Mouse (Mus musculus): Measurements from ENCODE around the gene Proser3.

Proser3 gene

GRCm38 (mm10) chr7:30552102-30553020 lies at the start of gene Proser3, which contains the start of gene Hspb6:
Gene Proser3, minus strand, starts transcription at chr7:30552299.
Gene Hspb6, plus strand, starts transcription at chr7:30552178.
- DNase-seq (ENCODE audit: low read depth, low spot score) = peak; percentile 98

- DNase-seq (ENCODE audit: low read depth, low spot score) = no peak
Measured at GRCm38 (mm10) chr7:30600651-30601050, 48.6 kb upstream of the Proser3 start.

- peak; percentile 82 for DNase-seq (ENCODE audit: low read depth, low spot score)
Measured at GRCm38 (mm10) chr7:30599933-30600353, 47.8 kb upstream of the Proser3 start.

- DNase-seq (ENCODE audit: low read depth, low spot score) = no peak
Measured at GRCm38 (mm10) chr7:30598786-30599185, 46.7 kb upstream of the Proser3 start, which contains the start of gene Zbtb32. Gene Zbtb32, minus strand, starts transcription at chr7:30598909.

- no peak for DNase-seq (ENCODE audit: low read depth, low spot score)
Measured at GRCm38 (mm10) chr7:30596811-30597210, 44.7 kb upstream of the Proser3 start.

- no peak for DNase-seq (ENCODE audit: low read depth, low spot score)
Measured at GRCm38 (mm10) chr7:30596093-30596492, 44.0 kb upstream of the Proser3 start.

GRCm38 (mm10) chr7:30594510-30595024 lies 42.5 kb upstream of the Proser3 start:
- no peak for DNase-seq (ENCODE audit: low read depth, low spot score)

GRCm38 (mm10) chr7:30593579-30594509 lies 41.7 kb upstream of the Proser3 start:
- no peak for DNase-seq (ENCODE audit: low read depth, low spot score)

GRCm38 (mm10) chr7:30592772-30593423 lies 40.8 kb upstream of the Proser3 start:
- DNase-seq (ENCODE audit: low read depth, low spot score) = no peak

- no peak for DNase-seq (ENCODE audit: low read depth, low spot score)
Measured at GRCm38 (mm10) chr7:30591605-30591951, 39.5 kb upstream of the Proser3 start.

GRCm38 (mm10) chr7:30590927-30591604 lies 39.0 kb upstream of the Proser3 start:
- DNase-seq (ENCODE audit: low read depth, low spot score) = no peak

- DNase-seq (ENCODE audit: low read depth, low spot score) = peak; percentile 55
Measured at GRCm38 (mm10) chr7:30589435-30590301, 37.6 kb upstream of the Proser3 start.

- peak; percentile 97 for DNase-seq (ENCODE audit: low read depth, low spot score)
Measured at GRCm38 (mm10) chr7:30588676-30589434, 36.8 kb upstream of the Proser3 start, which contains the start of gene Kmt2b. Gene Kmt2b, minus strand, starts transcription at chr7:30588726.

GRCm38 (mm10) chr7:30587842-30588667 lies 36.0 kb upstream of the Proser3 start:
- DNase-seq (ENCODE audit: low read depth, low spot score) = no peak

GRCm38 (mm10) chr7:30586455-30587020 lies 34.4 kb upstream of the Proser3 start:
- no peak for DNase-seq (ENCODE audit: low read depth, low spot score)

GRCm38 (mm10) chr7:30585170-30585569 lies 33.1 kb upstream of the Proser3 start:
- DNase-seq (ENCODE audit: low read depth, low spot score) = no peak

GRCm38 (mm10) chr7:30584339-30584738 lies 32.2 kb upstream of the Proser3 start:
- DNase-seq (ENCODE audit: low read depth, low spot score) = no peak

- DNase-seq (ENCODE audit: low read depth, low spot score) = no peak
Measured at GRCm38 (mm10) chr7:30581547-30581946, 29.4 kb upstream of the Proser3 start.
